Mouse (Mus musculus) layer of hippocampus, postnatal 36 days (tissue): Measurements from ENCODE around the gene Sfxn1. TPM values are rescaled to one million over a fixed set of nuclear protein-coding genes. Genes with fewer than 3 reads are reported as not detected.

Experiments
- DNase-seq, 2 experiments: peaks; one replicate each; pipeline ENCODE4 v3.0.0; 2022
- total RNA-seq, 2 experiments: library from RNA; stranded (reverse); gene quantifications; 2 replicates each; pipeline ENCODE4 v1.2.3; 2021

The Sfxn1 gene
- total RNA-seq: 10 to 100 TPM; 42.7 to 45.5 TPM

DNA sequence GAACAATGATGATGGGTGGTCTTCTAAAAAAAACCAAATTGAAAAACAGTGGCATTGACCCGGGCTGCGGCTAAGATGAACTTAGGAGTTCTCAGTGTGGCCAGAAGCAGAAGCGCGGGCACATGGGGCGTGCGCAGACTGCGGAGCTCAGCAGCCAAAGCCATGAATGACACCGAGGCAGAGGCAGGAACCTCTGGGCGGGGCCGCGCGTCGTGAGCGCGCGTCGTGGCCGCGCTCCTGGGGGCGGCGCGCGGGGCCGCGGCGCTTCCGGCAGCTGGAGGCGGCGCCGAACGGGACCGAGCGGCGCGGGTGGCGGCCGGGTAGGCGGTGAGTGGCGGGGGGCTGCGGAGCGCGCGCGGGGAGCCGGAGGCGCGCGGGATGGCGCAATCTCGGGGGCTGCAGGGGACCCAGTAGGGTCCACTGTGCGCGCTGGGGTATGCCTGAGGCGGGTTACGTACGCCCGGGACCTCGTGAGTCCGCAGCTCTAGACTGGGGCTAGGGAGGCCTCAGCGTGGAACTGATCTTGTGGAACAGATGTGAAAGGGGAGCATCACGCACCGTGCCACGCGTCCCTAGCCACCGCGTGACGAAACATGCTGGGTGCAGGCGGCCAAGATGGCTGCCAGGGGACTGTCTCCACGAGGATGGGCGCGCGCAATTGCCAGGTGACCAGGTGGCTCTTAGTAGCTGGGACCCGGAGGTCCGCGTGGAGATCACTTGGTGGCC is at the start of gene Sfxn1:
TSS of gene Sfxn1 (plus strand) at position 264 of the 726 bp plus-strand sequence.
- peak; percentile 72 to 79 for DNase-seq

DNA sequence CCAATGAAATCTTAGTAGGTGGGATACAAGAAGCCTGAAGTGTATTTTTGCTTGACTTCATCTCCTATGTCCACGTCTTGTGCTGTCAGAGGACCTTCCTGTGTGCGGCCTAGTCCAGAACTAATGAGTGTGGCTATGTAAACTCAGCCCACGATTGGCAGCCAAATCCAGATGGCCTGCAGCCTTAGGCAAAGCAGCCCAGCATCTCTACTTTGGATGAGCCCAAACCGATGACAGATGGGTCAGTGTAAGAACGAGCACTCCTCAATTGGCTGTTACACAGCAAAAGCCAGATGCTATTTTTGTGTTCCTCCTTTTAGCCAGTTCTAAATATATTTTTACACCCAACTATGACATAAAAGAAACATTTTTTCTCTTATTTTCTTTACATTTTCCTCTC is 48.4 kb upstream of the Sfxn1 start:
- peak; percentile 16 to 23 for DNase-seq

DNA sequence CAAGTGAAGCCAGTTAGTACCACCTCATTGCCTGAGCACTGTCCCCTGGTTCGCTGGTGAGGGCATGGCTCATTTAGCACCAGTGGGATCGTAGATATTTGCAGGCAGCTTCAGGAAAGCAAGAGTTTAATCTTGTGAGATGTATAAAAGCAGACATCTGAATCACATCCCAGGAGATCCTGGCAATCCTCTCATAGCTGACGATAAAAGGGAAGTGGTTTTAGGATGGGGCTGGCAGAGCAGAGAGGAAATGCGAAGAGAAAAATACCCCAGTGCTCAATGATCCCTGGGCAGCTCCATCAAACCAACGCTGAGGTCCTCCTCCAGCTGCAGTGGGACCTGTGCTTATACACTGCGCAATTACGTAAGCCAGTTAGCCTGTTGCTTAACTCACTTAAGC is 44.6 kb upstream of the Sfxn1 start:
- DNase-seq: no peak

DNA sequence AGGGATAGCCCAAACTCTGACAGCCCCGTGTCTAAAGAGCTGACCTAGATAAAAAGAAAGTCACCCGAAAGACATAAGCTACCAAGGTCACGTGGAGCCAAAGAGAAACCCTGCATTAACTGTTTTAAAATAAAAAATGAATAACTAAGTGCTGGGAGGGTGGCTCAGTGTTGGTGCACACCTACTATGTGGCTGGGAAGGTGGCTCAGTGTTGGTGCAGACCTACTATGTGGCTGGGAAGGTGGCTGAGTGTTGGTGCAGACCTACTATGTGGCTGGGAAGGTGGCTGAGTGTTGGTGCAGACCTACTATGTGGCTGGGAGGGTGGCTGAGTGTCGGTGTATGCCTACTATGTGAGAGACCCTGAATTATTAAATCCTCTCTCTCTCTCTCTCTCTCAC is 38.0 kb upstream of the Sfxn1 start:
- DNase-seq: no peak

DNA sequence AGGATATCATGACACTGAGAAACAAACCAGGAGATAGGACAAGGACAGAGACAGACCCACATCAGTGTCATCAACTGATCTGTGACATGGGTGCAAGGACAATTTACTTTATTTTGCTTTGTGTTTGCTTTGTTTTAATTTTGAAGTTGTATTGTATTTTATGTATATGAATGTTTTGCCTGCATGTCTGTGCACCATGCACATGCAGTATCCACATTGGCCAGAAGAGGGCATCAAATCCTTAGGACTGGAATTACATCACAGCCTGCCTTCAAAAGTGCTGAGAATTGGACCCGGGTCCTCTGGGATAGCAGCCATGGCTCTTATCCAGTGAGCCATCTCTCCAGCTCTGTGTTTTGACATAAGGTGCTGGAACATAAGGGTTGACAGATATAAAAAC is 36.1 kb upstream of the Sfxn1 start:
- no peak for DNase-seq

DNA sequence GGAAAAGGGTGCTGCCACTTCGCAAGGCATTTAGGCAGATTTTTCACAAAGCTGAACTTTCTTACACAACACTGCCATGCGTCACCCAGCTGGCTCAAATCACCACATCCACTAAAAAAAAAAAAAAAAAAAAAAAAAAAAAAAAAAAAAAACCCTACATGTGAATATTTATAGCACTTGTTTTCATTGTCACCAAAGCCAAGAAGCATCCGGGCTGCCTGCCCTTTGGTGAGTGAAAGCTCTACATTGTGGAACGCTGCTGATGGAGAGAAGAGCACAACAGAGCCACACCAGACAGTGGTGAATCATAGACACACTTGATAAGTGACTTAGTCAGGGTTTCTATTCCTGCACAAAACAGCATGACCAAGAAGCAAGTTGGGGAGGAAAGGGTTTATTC is 33.7 kb upstream of the Sfxn1 start:
- DNase-seq: no peak

DNA sequence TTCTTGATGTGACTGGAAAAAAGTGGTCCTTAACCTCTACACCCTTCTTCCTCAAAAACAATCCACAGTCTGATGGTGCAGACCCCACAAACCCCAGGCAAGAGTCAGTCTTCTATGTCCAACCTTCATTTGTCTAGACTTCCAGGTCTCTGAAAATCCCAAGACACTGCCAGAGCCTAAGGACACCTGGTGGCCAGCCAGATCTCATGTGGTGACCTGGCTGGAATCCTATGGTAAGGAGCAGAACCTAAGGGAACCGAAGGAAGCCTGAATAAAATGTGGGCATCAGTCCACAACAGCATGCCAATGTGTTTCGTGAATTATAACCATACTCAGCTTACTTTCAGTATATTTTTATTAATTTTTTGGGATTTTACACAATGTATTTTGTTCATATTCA is 31.4 kb upstream of the Sfxn1 start:
- DNase-seq: no peak

DNA sequence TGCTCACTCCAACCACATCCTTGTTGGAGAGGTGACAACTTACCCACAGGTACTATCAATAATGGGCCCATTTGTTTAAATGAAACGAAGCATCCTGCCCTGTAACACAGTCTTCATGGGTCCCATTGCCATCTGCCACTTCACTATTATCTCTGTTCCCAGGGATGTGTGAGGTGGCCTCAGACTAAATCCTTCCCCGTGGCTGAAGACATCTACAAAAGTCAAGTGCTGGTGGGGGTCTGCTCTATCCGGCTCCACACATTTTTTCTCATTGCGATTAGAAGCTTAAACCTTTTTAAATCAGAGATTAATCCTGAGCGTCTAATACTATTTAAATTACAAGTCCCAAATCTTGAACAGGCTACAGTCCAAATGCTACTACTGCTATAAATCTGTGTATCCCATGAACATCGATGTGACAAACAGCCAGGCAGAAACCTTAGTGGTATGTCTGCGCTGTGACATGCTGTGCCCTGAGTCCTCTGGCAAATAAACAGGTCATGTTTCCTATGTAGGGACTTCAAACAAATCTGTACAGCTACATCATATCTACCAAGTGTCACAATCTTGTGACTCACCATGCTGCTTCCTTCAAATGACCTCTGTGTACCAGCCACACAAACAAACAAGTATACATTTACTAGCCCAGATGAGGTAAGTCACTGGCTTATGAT is 22.9 kb upstream of the Sfxn1 start:
- DNase-seq: no peak

DNA sequence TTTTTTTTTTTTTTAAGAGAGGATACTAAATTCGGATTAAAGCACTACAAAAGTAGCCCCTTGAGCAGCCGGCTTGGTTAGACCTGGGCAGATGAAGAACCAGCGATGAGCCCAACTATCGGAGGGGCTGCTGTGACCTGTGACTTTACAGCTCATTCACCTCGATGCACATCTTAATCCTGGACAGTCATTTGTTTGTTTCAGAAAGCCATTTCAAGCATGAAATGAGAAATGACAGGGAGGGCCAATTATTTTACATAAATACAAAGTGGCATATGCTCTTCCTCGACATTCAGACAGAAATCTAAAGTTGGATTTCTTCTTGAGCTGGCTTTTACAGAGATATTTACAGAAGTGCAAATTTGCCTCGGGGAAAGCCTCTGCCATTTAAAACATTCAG is 20.0 kb upstream of the Sfxn1 start:
- DNase-seq: no peak

DNA sequence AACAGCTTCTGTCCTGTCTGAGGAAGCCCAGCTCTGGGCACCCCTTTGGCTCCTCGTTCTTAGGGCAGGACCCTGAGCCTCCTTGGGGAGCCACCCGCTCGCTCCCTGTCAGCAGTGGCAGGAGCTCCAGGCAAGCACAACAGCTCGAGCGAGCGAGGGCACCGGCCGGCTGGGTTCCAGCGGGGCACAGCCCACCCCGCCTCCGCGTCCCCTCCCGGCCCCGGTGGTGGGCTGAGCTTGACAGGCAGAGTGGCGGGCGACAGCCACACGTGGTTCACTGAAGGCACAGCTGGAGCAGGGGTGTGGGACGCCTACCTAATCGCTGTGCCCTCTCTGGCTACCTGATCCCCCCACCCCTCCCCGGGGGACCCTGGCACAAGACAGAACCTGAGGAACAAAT is 16.7 kb upstream of the Sfxn1 start:
- DNase-seq: no peak

DNA sequence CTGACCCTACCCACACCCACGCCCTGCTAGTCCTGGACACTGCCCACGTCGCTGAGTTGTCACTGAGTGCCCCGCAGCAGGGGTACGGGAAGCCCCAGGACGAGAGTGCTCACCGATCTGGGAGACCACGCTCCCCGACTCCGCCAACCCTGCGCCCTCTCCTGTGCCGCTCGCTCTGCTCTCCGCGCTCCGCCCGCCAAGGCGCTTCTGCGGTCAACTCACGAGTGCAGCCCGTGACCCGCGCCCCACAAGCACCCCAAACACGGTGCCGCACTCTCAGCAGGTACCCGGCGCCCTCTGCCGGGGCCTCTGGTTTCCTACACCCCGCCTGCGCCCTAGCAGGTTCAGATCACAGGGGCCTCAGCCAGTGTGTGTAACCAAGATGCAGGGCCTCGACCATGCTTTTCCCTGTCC is 16.2 kb upstream of the Sfxn1 start, which contains the start of gene Drd1:
TSS of gene Drd1 (minus strand) at position 258 of the 414 bp plus-strand sequence.
- DNase-seq: peak; percentile 73 to 79

DNA sequence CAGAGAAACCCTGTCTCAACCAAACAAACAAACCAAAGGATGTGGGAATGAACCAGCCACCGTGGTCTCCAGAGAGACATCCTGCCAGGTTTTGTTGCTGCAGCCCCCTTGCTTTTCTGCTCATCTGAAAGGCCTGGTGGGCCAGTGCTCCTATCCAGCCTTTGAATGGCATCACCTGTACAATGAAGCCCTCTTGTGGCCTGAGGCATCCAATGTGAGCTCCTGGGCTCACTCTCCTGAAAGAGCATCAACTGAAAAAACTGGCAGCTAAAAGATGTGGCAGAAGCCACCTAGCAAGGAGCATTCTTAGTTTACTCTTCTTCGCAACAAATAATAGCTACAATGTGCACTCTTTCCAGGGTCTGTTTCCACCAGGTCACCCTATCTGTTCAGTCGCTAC is 9.6 kb upstream of the Sfxn1 start:
- no peak for DNase-seq

DNA sequence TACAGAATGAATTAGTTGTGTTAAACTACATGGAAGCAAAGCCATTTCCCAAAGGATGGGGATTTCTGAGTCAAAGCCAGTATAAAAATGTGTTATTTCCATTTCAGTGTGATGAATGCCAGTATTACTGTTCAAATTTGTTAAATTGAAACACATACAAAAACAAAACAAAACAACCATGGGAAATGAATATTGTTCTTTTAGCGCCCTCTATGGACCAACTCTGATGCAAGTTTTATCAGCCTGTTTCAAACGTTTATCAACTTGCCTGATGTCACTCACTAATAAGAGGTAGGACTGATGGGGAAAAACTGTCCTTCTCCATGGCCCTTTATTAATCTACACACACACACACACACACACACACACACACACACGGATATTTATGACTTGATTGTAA is 8.4 kb upstream of the Sfxn1 start:
- no peak for DNase-seq

DNA sequence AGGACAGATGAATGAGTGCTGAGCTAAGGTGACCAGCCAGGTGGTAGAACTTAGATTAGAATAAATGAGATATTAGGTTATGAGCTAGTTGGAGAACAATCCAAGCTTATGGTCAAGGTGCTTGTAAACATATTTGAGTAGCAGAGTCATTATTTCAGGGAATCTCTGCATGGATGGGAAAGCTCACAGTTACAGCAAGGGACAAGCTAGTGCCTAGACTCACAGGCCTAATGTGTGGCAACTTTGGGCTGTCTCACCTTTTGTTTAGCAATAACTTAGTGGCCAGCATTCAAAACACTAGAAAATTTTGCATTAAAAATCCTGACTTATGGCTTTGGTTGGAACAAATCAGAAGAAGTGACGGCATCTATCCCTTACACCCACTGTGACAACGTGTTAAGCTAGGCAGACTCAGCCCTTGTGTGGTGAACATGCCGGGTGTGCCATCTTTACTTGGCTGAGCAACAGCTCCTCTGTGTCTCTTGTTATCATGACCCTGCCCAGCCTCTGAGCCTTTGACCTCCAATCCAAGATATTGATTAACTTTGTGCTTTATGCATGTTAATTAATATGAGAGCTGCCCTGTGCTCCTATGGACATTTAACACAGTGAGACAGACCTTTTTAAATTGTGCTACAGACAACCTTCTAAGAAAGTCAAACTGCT is 5.5 kb upstream of the Sfxn1 start:
- no peak for DNase-seq

DNA sequence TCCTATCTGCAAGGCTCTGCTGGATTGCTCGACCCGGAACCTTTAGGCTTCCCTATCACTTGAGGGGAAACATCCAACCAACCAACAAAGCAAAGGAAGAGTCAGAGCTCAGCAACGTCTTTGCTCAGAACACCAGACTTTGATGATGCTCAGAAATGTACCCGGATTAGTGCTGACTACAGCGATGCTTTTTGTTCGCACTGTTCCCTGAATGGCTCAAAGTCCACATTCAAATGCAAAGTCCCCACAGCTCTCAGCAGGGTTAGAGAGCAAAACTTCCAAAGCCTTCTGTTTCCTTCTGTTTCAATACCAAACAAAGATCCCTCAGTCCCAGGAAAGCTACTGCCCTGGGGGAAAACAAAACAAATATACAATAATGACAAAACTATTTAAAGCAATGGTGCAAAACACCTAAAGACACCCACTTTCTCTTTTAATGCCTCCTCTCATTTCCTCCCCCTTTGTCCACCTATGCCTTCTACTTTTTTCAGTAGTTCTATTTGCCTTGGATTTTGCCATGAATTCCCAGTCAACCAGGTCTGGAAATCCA is 4.0 kb upstream of the Sfxn1 start:
- no peak for DNase-seq

DNA sequence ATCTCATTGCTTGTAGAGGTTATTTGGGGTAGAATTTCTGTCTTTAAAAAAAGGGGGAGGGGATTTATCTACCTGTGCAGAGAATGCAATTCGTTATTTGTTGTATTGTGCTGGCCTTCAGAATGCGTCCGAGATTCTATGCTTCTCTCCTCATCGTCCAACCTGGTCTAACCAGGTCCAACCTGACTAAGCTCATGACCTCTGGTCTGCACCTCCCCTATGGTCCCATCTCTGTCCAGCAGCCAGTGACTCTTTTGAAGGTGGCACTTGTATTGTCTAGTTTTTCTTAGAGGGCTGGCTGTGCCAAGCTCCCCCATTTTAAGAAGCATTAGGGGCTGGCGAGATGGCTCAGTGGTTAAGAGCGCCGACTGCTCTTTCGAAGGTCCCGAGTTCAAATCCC is 658 bp upstream of the Sfxn1 start:
- no peak for DNase-seq

DNA sequence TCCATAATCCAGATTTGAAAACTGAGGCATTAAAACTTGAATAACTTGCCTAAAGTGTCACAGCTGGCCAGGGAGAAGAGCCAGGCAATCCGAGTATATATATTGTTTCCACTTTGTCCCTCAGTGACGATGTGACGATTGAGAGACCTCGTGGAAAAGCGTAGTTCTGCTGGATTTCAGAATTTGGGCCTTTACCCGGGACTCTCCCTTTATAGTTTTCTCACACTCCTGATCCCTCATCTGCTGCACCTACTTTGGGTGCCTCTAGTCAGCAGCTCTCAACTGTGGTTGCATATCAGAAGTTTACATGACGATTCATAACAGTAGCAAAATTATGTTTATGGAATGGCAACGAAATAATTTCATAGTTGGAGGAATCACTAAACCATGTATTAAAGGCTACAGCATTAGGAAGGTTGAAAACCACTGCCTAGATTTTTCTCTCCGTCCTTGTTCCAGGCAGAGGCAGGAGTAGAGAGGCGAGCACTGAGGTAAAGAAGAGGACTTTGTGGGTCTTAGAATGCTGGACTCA is 923 bp downstream of the Sfxn1 start:
- DNase-seq: no peak

DNA sequence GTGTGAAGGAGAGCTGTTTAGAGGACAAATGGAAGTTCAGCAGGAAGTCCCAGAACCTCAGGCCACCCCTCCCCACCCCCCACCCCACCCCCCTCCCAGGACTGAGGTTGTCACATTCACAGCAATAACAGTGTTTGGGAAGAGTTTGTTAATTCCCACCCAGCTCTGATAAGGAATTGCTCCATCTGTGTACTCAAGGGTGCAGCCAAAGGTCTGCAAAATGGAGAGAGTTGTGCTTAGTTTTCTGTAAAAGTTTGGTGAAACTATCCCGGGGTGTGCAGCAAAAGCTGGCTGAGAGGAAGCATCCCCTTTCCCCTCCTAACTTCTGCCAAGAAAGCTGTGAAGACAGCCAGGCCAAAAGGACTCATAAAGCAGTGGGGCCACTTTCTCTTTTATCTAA is 1.4 kb downstream of the Sfxn1 start:
- no peak for DNase-seq

DNA sequence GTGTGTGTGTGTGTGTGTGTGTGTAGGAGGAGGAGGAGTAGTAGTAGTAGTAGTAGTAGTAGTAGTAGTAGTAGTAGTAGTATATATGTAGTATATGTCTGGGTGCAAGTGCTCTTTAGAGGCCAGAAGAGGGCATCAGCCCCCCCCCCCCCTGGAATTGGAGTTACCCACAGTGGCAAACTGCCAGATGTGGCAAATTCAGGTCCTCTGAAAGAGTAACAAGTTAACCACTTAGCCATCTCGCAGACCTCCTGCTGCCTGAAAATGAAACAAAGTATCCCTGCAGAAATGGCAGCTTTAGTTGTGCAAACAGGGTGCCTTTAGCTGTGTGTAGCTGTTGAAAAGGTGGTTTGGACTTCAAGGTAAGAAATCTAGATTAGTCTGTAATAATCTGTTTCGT is 1.8 kb downstream of the Sfxn1 start:
- no peak for DNase-seq

DNA sequence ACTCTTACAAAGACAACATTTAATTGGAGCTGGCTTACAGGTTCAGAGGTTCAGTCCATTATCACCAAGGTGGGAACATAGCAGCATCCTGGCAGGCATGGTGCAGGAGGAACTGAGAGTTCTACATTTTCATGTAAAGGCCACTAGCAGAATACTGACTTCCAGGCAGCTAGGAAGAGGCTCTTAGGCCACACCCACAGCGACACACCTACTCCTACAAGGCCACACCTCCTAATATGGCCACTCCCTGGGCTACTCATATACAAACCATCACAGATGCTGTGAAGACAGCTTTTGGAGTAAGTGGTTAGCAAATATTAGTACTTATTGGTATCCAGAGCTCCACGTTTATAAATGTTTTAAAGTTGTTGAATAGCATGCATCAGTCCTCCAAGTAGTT is 3.7 kb downstream of the Sfxn1 start:
- no peak for DNase-seq

DNA sequence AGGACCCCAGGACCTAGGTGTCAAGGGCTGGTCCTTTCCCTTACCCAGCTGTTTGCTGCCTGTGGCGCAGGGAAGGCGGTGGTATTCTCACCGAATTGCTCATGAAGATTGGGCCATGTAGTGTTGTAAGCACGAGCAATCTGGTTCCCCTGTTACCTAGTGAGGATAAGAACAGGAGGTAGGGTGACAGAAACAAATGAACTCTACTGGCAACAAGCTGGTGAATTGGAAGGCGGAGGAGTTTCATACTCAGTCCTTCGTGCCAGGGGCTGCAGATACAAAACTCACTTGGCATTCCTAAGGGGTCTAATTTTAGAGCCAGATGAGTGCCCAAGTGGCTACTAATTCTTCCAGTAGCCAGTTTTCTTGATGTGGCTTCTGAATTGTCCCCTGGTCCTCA is 4.4 kb downstream of the Sfxn1 start:
- DNase-seq: no peak

DNA sequence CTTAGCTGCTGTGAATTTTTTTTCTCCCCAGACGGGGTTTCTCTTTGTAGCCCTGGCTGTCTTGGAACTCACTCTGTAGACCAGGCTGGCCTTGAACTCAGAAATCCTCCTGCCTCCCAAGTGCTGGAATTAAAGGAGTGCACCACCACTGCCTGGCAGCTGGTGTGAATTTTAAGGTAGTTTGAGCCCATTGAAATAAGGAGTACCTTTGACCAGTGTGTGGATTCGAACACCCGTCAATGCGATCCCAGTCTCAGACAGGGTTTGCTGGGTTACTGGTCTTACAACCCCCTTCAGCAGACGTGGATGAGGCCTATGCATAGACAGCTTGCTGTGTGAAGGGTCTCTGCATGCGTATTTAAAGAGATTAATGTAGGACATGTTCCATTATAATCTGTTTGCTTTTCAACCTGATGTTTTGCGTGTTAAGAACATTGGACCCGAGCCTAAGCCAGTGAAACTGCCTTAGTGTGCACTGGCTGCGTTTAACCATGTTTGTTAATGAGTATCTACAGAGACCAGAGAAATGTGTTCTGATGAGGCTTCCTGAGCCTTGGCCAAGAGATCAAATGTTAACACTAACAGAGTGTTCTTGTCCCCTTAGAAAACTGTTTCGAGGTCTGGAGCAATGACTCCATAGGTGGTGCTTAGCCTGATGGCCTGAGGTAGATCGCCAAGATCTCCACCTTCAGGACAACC is 5.2 kb downstream of the Sfxn1 start:
- no peak for DNase-seq
